Mouse (Mus musculus) left cerebral cortex, adult 9 months (tissue): ENCODE data around the gene Fam180a.

Source experiments
- DNase-seq, 2 experiments: peaks; one replicate each; pipeline ENCODE4 v3.0.0; 2022; ENCODE audit warnings: low spot score in 2 of 2

Fam180a gene

GRCm38 (mm10) chr6:35313520-35313919 is 12.4 kb downstream of the Fam180a start:
- no peak for DNase-seq

GRCm38 (mm10) chr6:35309406-35309805 is 16.5 kb downstream of the Fam180a start:
- DNase-seq = no peak

- DNase-seq = no peak
Observed at GRCm38 (mm10) chr6:35308037-35308436, 17.9 kb downstream of the Fam180a start, which contains the start of gene Slc13a4. Slc13a4 (minus strand) TSS chr6:35308131.

DNA sequence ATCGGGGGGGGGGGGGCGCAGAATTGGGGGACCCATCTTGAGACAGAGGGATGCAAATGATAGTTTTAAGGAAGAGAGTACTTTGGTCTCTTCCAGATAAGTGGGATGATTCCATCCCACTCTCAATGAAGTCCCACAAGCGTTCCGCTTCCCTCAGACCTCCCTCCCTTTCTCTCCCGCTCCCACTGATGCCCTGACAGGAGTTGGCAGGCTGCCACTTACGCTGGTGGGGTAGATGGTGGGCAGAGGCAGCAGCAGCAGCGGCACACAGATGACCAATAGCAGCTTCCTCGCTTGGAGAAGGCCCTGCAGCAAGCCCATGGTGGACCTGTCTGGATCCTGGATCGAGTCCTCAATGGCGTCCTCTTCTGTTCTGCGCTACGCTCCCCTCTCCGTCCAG is 18.8 kb downstream of the Fam180a start:
- no peak for DNase-seq

DNA sequence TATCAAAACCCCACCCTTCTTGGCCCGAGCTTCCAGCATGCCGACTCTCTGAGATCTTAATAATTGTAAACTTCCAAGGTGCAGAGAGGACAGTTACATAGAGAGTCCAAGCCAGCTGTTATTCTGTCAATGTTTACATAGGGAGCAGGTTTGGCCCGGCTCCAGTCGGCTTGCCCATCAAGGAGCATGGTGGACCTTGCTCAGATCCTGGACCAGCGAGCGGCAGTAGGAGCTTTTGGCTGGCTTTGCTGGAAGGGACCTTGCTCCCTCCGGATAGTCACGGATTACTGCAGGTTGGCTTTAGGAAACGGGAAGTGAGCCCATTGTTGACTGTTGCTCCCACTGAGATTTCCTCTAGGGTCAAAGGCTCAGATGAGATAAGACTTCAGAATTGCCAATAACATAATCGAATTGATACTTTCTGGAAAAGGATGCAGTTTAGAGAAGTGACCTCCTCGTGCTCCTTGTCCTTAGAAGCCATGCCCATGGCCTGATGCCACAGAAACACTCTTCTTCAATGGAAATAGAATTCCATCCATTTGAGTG is 22.5 kb downstream of the Fam180a start:
- DNase-seq = no peak

- DNase-seq = no peak
Observed at GRCm38 (mm10) chr6:35302581-35302980, 23.4 kb downstream of the Fam180a start.

DNA sequence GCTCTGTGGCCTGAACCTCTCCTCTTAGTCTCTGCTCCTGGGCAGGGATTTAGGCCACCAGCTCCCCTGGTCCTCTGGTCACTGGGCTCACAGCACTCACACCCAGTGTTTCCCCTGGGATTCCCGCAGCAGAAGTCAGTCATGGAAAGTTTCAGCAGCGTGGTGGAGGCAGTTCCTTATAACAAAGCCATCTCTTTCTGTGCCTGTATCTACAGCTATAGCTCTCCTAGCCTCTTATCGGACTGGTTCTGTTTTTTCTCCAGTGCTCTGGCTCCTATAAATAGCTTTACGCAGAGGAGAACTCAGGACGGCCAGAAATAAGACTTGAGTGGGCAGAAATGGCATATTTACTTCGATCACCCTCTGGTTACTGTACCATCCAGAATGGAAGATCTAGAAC is 27.6 kb downstream of the Fam180a start:
- no peak for DNase-seq

DNA sequence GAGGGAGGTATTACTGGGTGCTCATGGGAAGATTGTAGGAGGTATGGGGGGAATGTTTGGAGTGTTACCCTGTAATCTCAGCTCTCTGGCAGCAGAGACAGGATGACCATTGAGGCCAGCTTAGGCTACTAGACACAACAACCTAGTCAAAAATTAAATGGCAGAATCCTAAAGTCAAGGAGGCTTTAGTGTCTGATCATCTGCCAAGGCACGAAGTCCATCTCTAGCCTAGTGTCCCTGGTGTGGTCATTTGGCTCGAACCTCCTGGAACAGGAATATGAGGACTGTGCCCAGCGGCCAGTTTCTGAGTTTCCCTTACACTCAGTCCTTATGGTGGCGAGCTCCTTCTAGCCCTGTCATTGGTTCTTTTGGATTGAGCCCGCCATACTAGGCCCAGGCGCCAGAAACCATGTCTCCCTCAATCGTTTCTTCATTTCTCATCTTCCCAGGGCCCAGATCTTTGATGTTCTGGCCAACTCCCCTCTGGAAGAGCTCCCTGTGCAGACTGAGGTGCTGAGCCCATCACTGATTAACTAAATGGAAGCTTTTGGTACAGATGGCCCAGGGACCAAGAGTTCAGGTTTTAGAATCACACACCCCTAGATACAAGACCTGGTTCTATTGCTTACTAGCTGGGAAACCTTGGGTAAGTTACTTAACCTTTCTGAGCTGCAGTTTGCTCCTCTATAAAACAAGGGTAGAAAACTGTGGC is 28.3 kb downstream of the Fam180a start:
- DNase-seq = no peak

DNA sequence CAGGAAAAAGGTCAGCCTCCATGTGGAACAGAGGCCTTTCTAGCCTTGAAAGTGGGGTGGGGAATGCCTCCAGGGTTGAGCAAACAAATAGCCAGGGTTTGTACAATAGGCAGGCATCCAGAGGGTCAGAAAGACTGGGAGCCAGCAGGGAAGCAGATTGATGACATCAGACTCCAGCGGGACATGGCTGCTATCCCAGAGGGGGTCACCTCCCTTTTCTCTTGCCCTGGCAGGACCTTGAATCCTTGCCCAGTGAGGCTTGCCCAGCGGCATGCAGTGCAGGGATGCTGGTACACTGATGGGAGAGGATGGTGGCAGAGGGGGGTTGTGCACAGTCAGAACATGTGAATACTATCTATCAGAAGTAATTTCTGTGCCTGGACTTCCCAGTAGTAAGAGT is 28.9 kb downstream of the Fam180a start:
- peak in 1 of 2 experiments; percentile 18 for DNase-seq

- DNase-seq = no peak
Observed at GRCm38 (mm10) chr6:35294964-35295363, 31.0 kb downstream of the Fam180a start.

- DNase-seq = no peak
Observed at GRCm38 (mm10) chr6:35289676-35290075, 36.3 kb downstream of the Fam180a start.

DNA sequence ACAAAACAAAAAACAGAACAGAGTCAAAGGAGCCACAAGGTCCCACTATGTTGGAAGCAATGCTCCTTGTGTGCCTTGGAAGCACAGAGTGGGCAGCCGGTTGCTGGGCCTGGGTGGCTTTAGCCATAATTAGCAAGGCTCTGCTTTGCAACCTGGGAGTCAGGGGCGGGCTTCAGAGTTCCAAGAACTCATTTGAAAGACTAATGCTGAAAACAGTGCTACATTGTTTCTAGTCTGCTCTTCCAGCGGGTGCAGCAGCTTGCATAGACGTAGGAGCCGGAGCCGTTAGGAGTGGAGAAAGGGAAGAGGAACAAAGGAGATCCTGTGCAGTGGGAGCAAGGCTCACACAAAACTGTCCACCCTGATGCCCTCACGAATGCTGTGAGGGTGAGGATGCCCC is 37.0 kb downstream of the Fam180a start:
- DNase-seq = no peak

GRCm38 (mm10) chr6:35288114-35288761 is 37.7 kb downstream of the Fam180a start:
- DNase-seq = peak in 1 of 2 experiments; percentile 39

GRCm38 (mm10) chr6:35279306-35279705 is 46.6 kb downstream of the Fam180a start:
- no peak for DNase-seq

- DNase-seq = no peak
Observed at GRCm38 (mm10) chr6:35277903-35278587, 47.9 kb downstream of the Fam180a start.

GRCm38 (mm10) chr6:35273391-35274082 is 52.4 kb downstream of the Fam180a start:
- DNase-seq = no peak

GRCm38 (mm10) chr6:35271868-35272765 is 53.8 kb downstream of the Fam180a start:
- no peak for DNase-seq

GRCm38 (mm10) chr6:35271094-35271855 is 54.7 kb downstream of the Fam180a start:
- no peak for DNase-seq

DNA sequence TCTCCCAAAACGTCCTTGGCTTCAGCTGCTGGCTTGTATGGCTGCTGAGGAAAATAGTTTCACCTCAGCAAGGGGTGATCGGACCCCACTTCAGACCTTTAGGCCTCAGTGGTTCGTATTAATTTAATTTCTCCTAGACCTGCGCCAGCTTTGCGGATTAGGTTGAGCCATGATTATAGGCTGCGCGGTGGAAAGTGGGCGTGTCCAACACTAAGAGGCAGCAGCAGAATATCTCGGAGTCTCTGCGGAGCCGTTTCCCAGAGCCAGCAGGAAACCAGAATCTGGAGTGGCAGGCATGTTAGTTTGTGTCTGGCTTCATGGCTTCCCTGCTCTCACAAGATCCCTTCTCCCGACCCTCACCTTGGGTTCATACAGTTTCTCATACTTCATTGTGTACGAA is 56.3 kb downstream of the Fam180a start:
- no peak for DNase-seq

GRCm38 (mm10) chr6:35268711-35269110 is 57.2 kb downstream of the Fam180a start:
- no peak for DNase-seq
